Mouse (Mus musculus) lung, postnatal 0 days (tissue): ENCODE measurements around the gene Nat9.

Experiments used
- CTCF ChIP-seq: IDR thresholded peaks from 2 replicates; pipeline ENCODE4 v1.5.1; 2016; ENCODE audit warnings: antibody characterized with exemption, mild to moderate bottlenecking
- EP300 ChIP-seq: IDR thresholded peaks from 2 replicates; pipeline ENCODE4 v1.6.1; 2016; ENCODE audit warnings: antibody characterized with exemption, mild to moderate bottlenecking, control low read depth

- no peak for TF ChIP-seq CTCF
- TF ChIP-seq EP300 = no peak
These were observed 26.0 kb downstream of the Nat9 start for GRCm38 (mm10) chr11:115161578-115162204.
